Mouse (Mus musculus): ENCODE results near the gene Coil. TPM values are rescaled to one million over a fixed set of nuclear protein-coding genes. Genes with fewer than 3 reads are reported as not detected.

The Coil gene
- polyA plus RNA-seq, 1 experiment: 101 TPM

- H3K27me3 ChIP-seq (ENCODE audit: control insufficient read depth, insufficient read depth, low read length): no peaks in the 10 kb centered on the region
- H3K36me3 ChIP-seq (ENCODE audit: control insufficient read depth, insufficient read depth, low read length): no peaks in the 10 kb centered on the region
- no peak overlapping the region for H3K4me3 ChIP-seq (ENCODE audit: control insufficient read depth, low read depth, low read length)
- H3K4me1 ChIP-seq (ENCODE audit: control insufficient read depth, insufficient read depth, low read length): peaks cover 10% of the 10 kb centered on the region
- peak overlapping the region; percentile 3; the same call in 1 of the 2 replicates for H3K27ac ChIP-seq (ENCODE audit: control insufficient read depth, insufficient read depth, low read depth, low read length)
- TF ChIP-seq CTCF (IDR thresholded peaks at IDR 0.05; ENCODE audit: control insufficient read depth, insufficient read depth, insufficient replicate concordance, low read depth, low read length) (no peak), POLR2A (IDR thresholded peaks at IDR 0.05; ENCODE audit: control insufficient read depth, low read depth, low read length) (no peak)
These were observed 33.7 kb downstream of the Coil start for GRCm38 (mm10) chr11:89003726-89004125.

GRCm38 (mm10) chr11:89005473-89005872 lies 35.4 kb downstream of the Coil start:
- no peak overlapping the region for H3K4me3 ChIP-seq (ENCODE audit: control insufficient read depth, low read depth, low read length)
- H3K27me3 ChIP-seq (ENCODE audit: control insufficient read depth, insufficient read depth, low read length): no peaks in the 10 kb centered on the region
- no peak overlapping the region for H3K27ac ChIP-seq (ENCODE audit: control insufficient read depth, insufficient read depth, low read depth, low read length)
- H3K36me3 ChIP-seq (ENCODE audit: control insufficient read depth, insufficient read depth, low read length): no peaks in the 10 kb centered on the region
- no peak for TF ChIP-seq POLR2A (IDR thresholded peaks at IDR 0.05; ENCODE audit: control insufficient read depth, low read depth, low read length)
- no peak for TF ChIP-seq CTCF (IDR thresholded peaks at IDR 0.05; ENCODE audit: control insufficient read depth, insufficient read depth, insufficient replicate concordance, low read depth, low read length)
- no peaks in the 10 kb centered on the region for H3K4me1 ChIP-seq (ENCODE audit: control insufficient read depth, insufficient read depth, low read length)

GRCm38 (mm10) chr11:89006404-89006803 lies 36.4 kb downstream of the Coil start:
- no peaks in the 10 kb centered on the region for H3K36me3 ChIP-seq (ENCODE audit: control insufficient read depth, insufficient read depth, low read length)

GRCm38 (mm10) chr11:89007582-89007981 lies 37.5 kb downstream of the Coil start:
- Histone ChIP-seq H3K27ac (ENCODE audit: control insufficient read depth, insufficient read depth, low read depth, low read length) (no peak overlapping the region), H3K27me3 (ENCODE audit: control insufficient read depth, insufficient read depth, low read length) (no peaks in the 10 kb centered on the region), H3K4me3 (ENCODE audit: control insufficient read depth, low read depth, low read length) (no peak overlapping the region), H3K4me1 (ENCODE audit: control insufficient read depth, insufficient read depth, low read length) (no peaks in the 10 kb centered on the region), H3K36me3 (ENCODE audit: control insufficient read depth, insufficient read depth, low read length) (no peaks in the 10 kb centered on the region)
- TF ChIP-seq POLR2A (IDR thresholded peaks at IDR 0.05; ENCODE audit: control insufficient read depth, low read depth, low read length) (no peak), CTCF (IDR thresholded peaks at IDR 0.05; ENCODE audit: control insufficient read depth, insufficient read depth, insufficient replicate concordance, low read depth, low read length) (no peak)

More at GRCm38 (mm10) chr11:89006404-89006803, 36.4 kb downstream of the Coil start:
- Histone ChIP-seq H3K27me3 (ENCODE audit: control insufficient read depth, insufficient read depth, low read length) (no peaks in the 10 kb centered on the region), H3K4me3 (ENCODE audit: control insufficient read depth, low read depth, low read length) (no peak overlapping the region), H3K27ac (ENCODE audit: control insufficient read depth, insufficient read depth, low read depth, low read length) (no peak overlapping the region), H3K4me1 (ENCODE audit: control insufficient read depth, insufficient read depth, low read length) (no peaks in the 10 kb centered on the region)
- no peak for TF ChIP-seq CTCF (IDR thresholded peaks at IDR 0.05; ENCODE audit: control insufficient read depth, insufficient read depth, insufficient replicate concordance, low read depth, low read length)
- no peak for TF ChIP-seq POLR2A (IDR thresholded peaks at IDR 0.05; ENCODE audit: control insufficient read depth, low read depth, low read length)

- no peaks in the 10 kb centered on the region for H3K27me3 ChIP-seq (ENCODE audit: control insufficient read depth, insufficient read depth, low read length)
- H3K27ac ChIP-seq (ENCODE audit: control insufficient read depth, insufficient read depth, low read depth, low read length): no peak overlapping the region
- H3K36me3 ChIP-seq (ENCODE audit: control insufficient read depth, insufficient read depth, low read length): no peaks in the 10 kb centered on the region
- no peaks in the 10 kb centered on the region for H3K4me1 ChIP-seq (ENCODE audit: control insufficient read depth, insufficient read depth, low read length)
- H3K4me3 ChIP-seq (ENCODE audit: control insufficient read depth, low read depth, low read length): no peak overlapping the region
- no peak for TF ChIP-seq POLR2A (IDR thresholded peaks at IDR 0.05; ENCODE audit: control insufficient read depth, low read depth, low read length)
- TF ChIP-seq CTCF (IDR thresholded peaks at IDR 0.05; ENCODE audit: control insufficient read depth, insufficient read depth, insufficient replicate concordance, low read depth, low read length): no peak
These were observed 39.0 kb downstream of the Coil start for GRCm38 (mm10) chr11:89009066-89009465.

GRCm38 (mm10) chr11:89009496-89009895 lies 39.4 kb downstream of the Coil start:
- no peaks in the 10 kb centered on the region for H3K4me1 ChIP-seq (ENCODE audit: control insufficient read depth, insufficient read depth, low read length)
- H3K4me3 ChIP-seq (ENCODE audit: control insufficient read depth, low read depth, low read length): no peak overlapping the region
- no peaks in the 10 kb centered on the region for H3K36me3 ChIP-seq (ENCODE audit: control insufficient read depth, insufficient read depth, low read length)
- TF ChIP-seq POLR2A (IDR thresholded peaks at IDR 0.05; ENCODE audit: control insufficient read depth, low read depth, low read length) (no peak), CTCF (IDR thresholded peaks at IDR 0.05; ENCODE audit: control insufficient read depth, insufficient read depth, insufficient replicate concordance, low read depth, low read length) (no peak)
- H3K27ac ChIP-seq (ENCODE audit: control insufficient read depth, insufficient read depth, low read depth, low read length): no peak overlapping the region
- H3K27me3 ChIP-seq (ENCODE audit: control insufficient read depth, insufficient read depth, low read length): no peaks in the 10 kb centered on the region

GRCm38 (mm10) chr11:89012241-89012640 lies 42.2 kb downstream of the Coil start:
- Histone ChIP-seq H3K4me3 (ENCODE audit: control insufficient read depth, low read depth, low read length) (no peak overlapping the region), H3K27ac (ENCODE audit: control insufficient read depth, insufficient read depth, low read depth, low read length) (no peak overlapping the region), H3K36me3 (ENCODE audit: control insufficient read depth, insufficient read depth, low read length) (no peaks in the 10 kb centered on the region), H3K4me1 (ENCODE audit: control insufficient read depth, insufficient read depth, low read length) (no peaks in the 10 kb centered on the region), H3K27me3 (ENCODE audit: control insufficient read depth, insufficient read depth, low read length) (no peaks in the 10 kb centered on the region)
- TF ChIP-seq CTCF (IDR thresholded peaks at IDR 0.05; ENCODE audit: control insufficient read depth, insufficient read depth, insufficient replicate concordance, low read depth, low read length) (no peak), POLR2A (IDR thresholded peaks at IDR 0.05; ENCODE audit: control insufficient read depth, low read depth, low read length) (no peak)

Data from testis, adult 2 months (tissue).